Mouse (Mus musculus): ENCODE measurements at regions not wholly inside any gene's neighbourhood (a gene's known extent, or its start where the extent isn't known, plus 50 kb on each side); places are given as distances from the start of the nearest gene placed in this dataset.
"Not testable (repeated sequence)": the region's sequence is repeated elsewhere in the genome, so short reads cannot be mapped to it uniquely, and the experiment has no call there.

- DNase-seq (ENCODE audit: low spot score) = peak; percentile 29
- not testable (repeated sequence) for H3K4me3 ChIP-seq
- WGBS = 18% methylated on average over 4 of the region's 4 CpGs
Observed at GRCm38 (mm10) chrX:151708055-151708670, 92.4 kb upstream of the Huwe1 start.

More at GRCm38 (mm10) chrX:151708055-151708670, 92.4 kb upstream of the Huwe1 start:
- H3K4me1 ChIP-seq; H3K27ac ChIP-seq; H3K9me3 ChIP-seq (replicated peaks); H3K36me3 ChIP-seq: not testable (repeated sequence)
- H3K27me3 ChIP-seq (ENCODE audit: low read depth, poor library complexity, severe bottlenecking) = peaks cover 14% of the 10 kb centered on the region; the same call in 1 of the 2 replicates

Data from limb, embryonic 10.5 days (tissue).